Mouse (Mus musculus): ENCODE results near the gene Rd3. TPM values are rescaled to one million over a fixed set of nuclear protein-coding genes. Genes with fewer than 3 reads are reported as not detected.

The Rd3 gene
- total and polyA plus RNA-seq, 3 experiments: 0.25 to 0.47 (median 0.44) TPM

DNA sequence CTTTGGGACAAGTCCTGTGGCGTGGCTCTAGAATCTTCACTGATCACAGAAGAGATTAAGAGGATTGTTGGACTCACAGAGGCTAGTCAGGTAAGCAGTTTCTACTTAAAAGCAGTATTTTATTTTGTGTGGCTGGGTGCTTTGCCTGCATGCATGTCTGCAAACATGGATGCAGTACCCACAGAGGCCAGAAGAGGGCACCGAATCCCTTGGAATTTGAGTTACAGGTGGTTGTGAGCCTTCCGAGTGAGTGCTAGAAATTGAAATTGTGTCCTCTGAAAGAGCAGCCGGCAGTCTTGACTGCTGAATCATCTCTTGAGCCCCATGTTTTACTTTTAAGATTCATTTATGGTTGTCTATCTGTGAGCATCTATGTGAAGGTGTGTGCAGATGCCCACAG is 18.3 kb downstream of the Rd3 start:
- TF ChIP-seq ETS1 (conservative IDR thresholded peaks at IDR 0.05; ENCODE audit: low read depth, low read length) (no peak), ZC3H11A (IDR thresholded peaks at IDR 0.05; ENCODE audit: low read depth, low read length) (0 out of 2 replicates have a peak, but pooled peaks have one; percentile 15), KAT2A (IDR thresholded peaks at IDR 0.05; ENCODE audit: insufficient replicate concordance, low read length) (no peak), CTCF (conservative IDR thresholded peaks at IDR 0.05 in 1 of 2, IDR thresholded peaks at IDR 0.05 in 1 of 2; ENCODE audit: low read depth in 2 of 2, low read length in 2 of 2) (peak; percentile 71), MXI1 (IDR thresholded peaks at IDR 0.05; ENCODE audit: low read depth, low read length) (no peak), RAD21 (IDR thresholded peaks at IDR 0.05; ENCODE audit: low read depth, low read length) (peak; percentile 73), SMC3 (IDR thresholded peaks at IDR 0.05; ENCODE audit: low read depth, low read length) (peak; percentile 79), NELFE (IDR thresholded peaks at IDR 0.05; ENCODE audit: low read depth, low read length) (no peak), NRF1 (IDR thresholded peaks at IDR 0.05; ENCODE audit: low read depth, low read length) (no peak), MEF2A (IDR thresholded peaks at IDR 0.05; ENCODE audit: borderline replicate concordance, low read depth, low read length) (no peak)
- Histone ChIP-seq H3K4me3 (replicated peaks in 1 of 3; ENCODE audit: low read depth in 2 of 3, low read length in 2 of 3, poor library complexity in 1 of 3) (no peak overlapping the region), H3K4me1 (ENCODE audit: control insufficient read depth in 1 of 2, insufficient read depth in 2 of 2) (peaks cover 0 to 12% of the 10 kb centered on the region in 2 experiments; a peak in 1 of 4 replicates), H3K27me3 (replicated peaks) (no peaks in the 10 kb centered on the region), H3K4me2 (ENCODE audit: insufficient read depth, low read depth, poor library complexity, severe bottlenecking) (no peak overlapping the region), H3K27ac (ENCODE audit: insufficient read depth, low read depth) (no peak overlapping the region), H3K9me3 (replicated peaks; ENCODE audit: low read length) (peaks cover 11% of the 10 kb centered on the region), H3K36me3 (replicated peaks in 1 of 2; ENCODE audit: control insufficient read depth in 1 of 2, insufficient read depth in 1 of 2, low read length in 1 of 2) (peaks cover 34 to 65% of the 10 kb centered on the region in 2 experiments), H3K9ac (ENCODE audit: insufficient read depth, low read depth) (no peak overlapping the region), H3K79me2 (replicated peaks; ENCODE audit: control insufficient read depth, extremely low read depth, insufficient read depth, poor library complexity, severe bottlenecking) (no peaks in the 10 kb centered on the region)
- dilution Hi-C loops (cut with MboI; ENCODE audit: extremely low pct_ligation_motif_present, extremely low pct_unique_long_range_greater_than_20kb, low sequenced_read_pairs): no loop called here
- in situ Hi-C loops (cut with MboI; ENCODE audit: low pct_ligation_motif_present, low pct_unique_long_range_greater_than_20kb, low sequenced_read_pairs): no loop called here
- DNase-seq (ENCODE audit: extremely low read depth): peak; percentile 63

DNA sequence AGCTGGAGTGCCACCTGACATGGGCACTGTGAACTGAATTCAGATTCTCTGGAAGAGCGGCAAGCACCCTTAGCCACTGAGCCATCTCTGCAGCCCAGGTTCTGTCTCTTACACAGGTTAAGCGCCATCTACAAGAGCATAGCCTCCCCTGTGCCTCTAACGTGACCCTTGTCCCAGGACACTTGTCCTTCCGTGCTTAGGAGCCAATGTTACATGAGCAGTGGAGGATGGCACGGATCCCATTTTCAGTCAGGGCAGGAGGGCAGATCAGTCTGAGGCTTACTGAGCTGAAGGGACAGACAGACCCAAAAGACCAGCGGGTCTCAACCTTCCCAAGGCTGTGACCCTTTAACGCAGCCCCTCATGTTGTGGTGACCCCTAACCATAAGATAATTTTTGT is 18.7 kb downstream of the Rd3 start:
- Histone ChIP-seq H3K27ac (ENCODE audit: insufficient read depth, low read depth) (no peak overlapping the region), H3K79me2 (replicated peaks; ENCODE audit: control insufficient read depth, extremely low read depth, insufficient read depth, poor library complexity, severe bottlenecking) (no peaks in the 10 kb centered on the region), H3K4me2 (ENCODE audit: insufficient read depth, low read depth, poor library complexity, severe bottlenecking) (no peak overlapping the region), H3K4me1 (ENCODE audit: control insufficient read depth in 1 of 2, insufficient read depth in 2 of 2) (peaks cover 0 to 8% of the 10 kb centered on the region in 2 experiments; a peak in 1 of 4 replicates), H3K36me3 (replicated peaks in 1 of 2; ENCODE audit: control insufficient read depth in 1 of 2, insufficient read depth in 1 of 2, low read length in 1 of 2) (peaks cover 37 to 69% of the 10 kb centered on the region in 2 experiments), H3K9ac (ENCODE audit: insufficient read depth, low read depth) (no peak overlapping the region), H3K4me3 (replicated peaks in 1 of 3; ENCODE audit: low read depth in 2 of 3, low read length in 2 of 3, poor library complexity in 1 of 3) (no peak overlapping the region), H3K27me3 (replicated peaks) (no peaks in the 10 kb centered on the region), H3K9me3 (replicated peaks; ENCODE audit: low read length) (peaks cover 11% of the 10 kb centered on the region)
- dilution Hi-C loops (cut with MboI; ENCODE audit: extremely low pct_ligation_motif_present, extremely low pct_unique_long_range_greater_than_20kb, low sequenced_read_pairs) (no loop called here), in situ Hi-C loops (cut with MboI; ENCODE audit: low pct_ligation_motif_present, low pct_unique_long_range_greater_than_20kb, low sequenced_read_pairs) (no loop called here)
- no peak for DNase-seq (ENCODE audit: extremely low read depth)
- TF ChIP-seq ZMIZ1 (IDR thresholded peaks at IDR 0.05; ENCODE audit: low read depth, low read length) (no peak), BHLHE40 (IDR thresholded peaks at IDR 0.05; ENCODE audit: low read depth, low read length) (no peak), USF2 (conservative IDR thresholded peaks at IDR 0.05; ENCODE audit: low read depth, low read length) (no peak), MAX (IDR thresholded peaks at IDR 0.05; ENCODE audit: low read length) (no peak), SIN3A (IDR thresholded peaks at IDR 0.05; ENCODE audit: low read length) (no peak)

Measured in CH12.LX (cell line).